Mouse (Mus musculus): ENCODE measurements around the gene Jade2. TPM values are rescaled to one million over a fixed set of nuclear protein-coding genes. Genes with fewer than 3 reads are reported as not detected.

Gene Jade2
- polyA plus RNA-seq, 1 experiment from 2014 or later: 0.35 TPM

GRCm38 (mm10) chr11:51820861-51821260 is 36.6 kb downstream of the Jade2 start:
- Histone ChIP-seq H3K27me3 (ENCODE audit: insufficient read depth, poor library complexity, severe bottlenecking) (no peaks in the 10 kb centered on the region), H3K4me1 (replicated peaks) (peaks cover 31% of the 10 kb centered on the region), H3K27ac (no peak overlapping the region), H3K4me3 (no peak overlapping the region), H3K36me3 (peaks cover 2% of the 10 kb centered on the region; the same call in 1 of the 2 replicates), H3K9me3 (no peaks in the 10 kb centered on the region)
- DNase-seq (ENCODE audit: low spot score): peak; percentile 77
- WGBS: 49% methylated on average over 11 of the region's 11 CpGs

GRCm38 (mm10) chr11:51819964-51820363 is 37.5 kb downstream of the Jade2 start:
- no peak overlapping the region for H3K4me3 ChIP-seq
- H3K27me3 ChIP-seq (ENCODE audit: insufficient read depth, poor library complexity, severe bottlenecking): no peaks in the 10 kb centered on the region
- H3K27ac ChIP-seq: no peak overlapping the region
- H3K36me3 ChIP-seq: no peaks in the 10 kb centered on the region
- peaks cover 31% of the 10 kb centered on the region for H3K4me1 ChIP-seq (replicated peaks)
- H3K9me3 ChIP-seq: no peaks in the 10 kb centered on the region
- WGBS: 74% methylated on average over 3 of the region's 3 CpGs
- peak; percentile 38 for DNase-seq (ENCODE audit: low spot score)

GRCm38 (mm10) chr11:51818837-51819236 is 38.6 kb downstream of the Jade2 start:
- 87% methylated on average over 4 of the region's 4 CpGs for WGBS
- H3K4me1 ChIP-seq (replicated peaks): peaks cover 26% of the 10 kb centered on the region
- H3K9me3 ChIP-seq: no peaks in the 10 kb centered on the region
- no peaks in the 10 kb centered on the region for H3K27me3 ChIP-seq (ENCODE audit: insufficient read depth, poor library complexity, severe bottlenecking)
- H3K4me3 ChIP-seq: no peak overlapping the region
- no peak for DNase-seq (ENCODE audit: low spot score)
- H3K36me3 ChIP-seq: no peaks in the 10 kb centered on the region
- no peak overlapping the region for H3K27ac ChIP-seq

GRCm38 (mm10) chr11:51817756-51818155 is 39.7 kb downstream of the Jade2 start:
- no peaks in the 10 kb centered on the region for H3K27me3 ChIP-seq (ENCODE audit: insufficient read depth, poor library complexity, severe bottlenecking)
- no peak overlapping the region for H3K27ac ChIP-seq
- 38% methylated on average over 6 of the region's 6 CpGs for WGBS
- peak; percentile 87 for DNase-seq (ENCODE audit: low spot score)
- H3K36me3 ChIP-seq: no peaks in the 10 kb centered on the region
- H3K9me3 ChIP-seq: no peaks in the 10 kb centered on the region
- H3K4me3 ChIP-seq: 0 out of 2 replicates have a peak overlapping the region, but pooled peaks have one; percentile 4
- peaks cover 17% of the 10 kb centered on the region for H3K4me1 ChIP-seq (replicated peaks)

GRCm38 (mm10) chr11:51812022-51812546 is 45.4 kb downstream of the Jade2 start:
- no peaks in the 10 kb centered on the region for H3K9me3 ChIP-seq
- no peak overlapping the region for H3K27ac ChIP-seq
- H3K27me3 ChIP-seq (ENCODE audit: insufficient read depth, poor library complexity, severe bottlenecking): no peaks in the 10 kb centered on the region
- H3K4me1 ChIP-seq (replicated peaks): 0 out of 2 replicates have a peak, but pooled peaks cover 5% of the 10 kb centered on the region
- 92% methylated on average over 8 of the region's 8 CpGs for WGBS
- no peaks in the 10 kb centered on the region for H3K36me3 ChIP-seq
- H3K4me3 ChIP-seq: no peak overlapping the region
- DNase-seq (ENCODE audit: low spot score): no peak

GRCm38 (mm10) chr11:51811230-51811629 is 46.2 kb downstream of the Jade2 start:
- no peak overlapping the region for H3K4me3 ChIP-seq
- no peaks in the 10 kb centered on the region for H3K27me3 ChIP-seq (ENCODE audit: insufficient read depth, poor library complexity, severe bottlenecking)
- no peaks in the 10 kb centered on the region for H3K9me3 ChIP-seq
- DNase-seq (ENCODE audit: low spot score): no peak
- no peaks in the 10 kb centered on the region for H3K36me3 ChIP-seq
- 87% methylated on average over 4 of the region's 4 CpGs for WGBS
- H3K27ac ChIP-seq: no peak overlapping the region
- 0 out of 2 replicates have a peak, but pooled peaks cover 4% of the 10 kb centered on the region for H3K4me1 ChIP-seq (replicated peaks)

- Histone ChIP-seq H3K9me3 (no peaks in the 10 kb centered on the region), H3K27me3 (ENCODE audit: insufficient read depth, poor library complexity, severe bottlenecking) (no peaks in the 10 kb centered on the region), H3K27ac (no peak overlapping the region), H3K4me3 (no peak overlapping the region), H3K36me3 (no peaks in the 10 kb centered on the region), H3K4me1 (replicated peaks) (peaks cover 6% of the 10 kb centered on the region)
- 65% methylated on average over 6 of the region's 6 CpGs for WGBS
- DNase-seq (ENCODE audit: low spot score): no peak
These were observed 47.7 kb downstream of the Jade2 start for GRCm38 (mm10) chr11:51809632-51810224.

- Histone ChIP-seq H3K4me3 (no peak overlapping the region), H3K27ac (no peak overlapping the region), H3K4me1 (replicated peaks) (peaks cover 6% of the 10 kb centered on the region), H3K27me3 (ENCODE audit: insufficient read depth, poor library complexity, severe bottlenecking) (no peaks in the 10 kb centered on the region), H3K36me3 (no peaks in the 10 kb centered on the region), H3K9me3 (no peaks in the 10 kb centered on the region)
- 55% methylated on average over 13 of the region's 13 CpGs for WGBS
- DNase-seq (ENCODE audit: low spot score): no peak
These were observed 50.2 kb downstream of the Jade2 start for GRCm38 (mm10) chr11:51807108-51807879.

GRCm38 (mm10) chr11:51805221-51805981 is 52.1 kb downstream of the Jade2 start:
- DNase-seq (ENCODE audit: low spot score): peak; percentile 61
- H3K4me3 ChIP-seq: peak overlapping the region; percentile 58
- H3K9me3 ChIP-seq: no peaks in the 10 kb centered on the region
- peaks cover 10% of the 10 kb centered on the region for H3K4me1 ChIP-seq (replicated peaks)
- H3K27me3 ChIP-seq (ENCODE audit: insufficient read depth, poor library complexity, severe bottlenecking): no peaks in the 10 kb centered on the region
- H3K27ac ChIP-seq: peak overlapping the region; percentile 81
- 17% methylated on average over 17 of the region's 17 CpGs for WGBS
- no peaks in the 10 kb centered on the region for H3K36me3 ChIP-seq

GRCm38 (mm10) chr11:51800634-51801325 is 56.7 kb downstream of the Jade2 start:
- DNase-seq (ENCODE audit: low spot score): no peak
- Histone ChIP-seq H3K4me3 (no peak overlapping the region), H3K27me3 (ENCODE audit: insufficient read depth, poor library complexity, severe bottlenecking) (no peaks in the 10 kb centered on the region), H3K36me3 (no peaks in the 10 kb centered on the region), H3K27ac (no peak overlapping the region), H3K4me1 (replicated peaks) (peaks cover 10% of the 10 kb centered on the region), H3K9me3 (no peaks in the 10 kb centered on the region)
- 48% methylated on average over 8 of the region's 8 CpGs for WGBS

- Histone ChIP-seq H3K27ac (no peak overlapping the region), H3K36me3 (peaks cover 20% of the 10 kb centered on the region), H3K4me1 (replicated peaks) (peaks cover 4% of the 10 kb centered on the region; the same call in 1 of the 2 replicates), H3K27me3 (ENCODE audit: insufficient read depth, poor library complexity, severe bottlenecking) (no peaks in the 10 kb centered on the region), H3K9me3 (no peaks in the 10 kb centered on the region), H3K4me3 (no peak overlapping the region)
- no peak for DNase-seq (ENCODE audit: low spot score)
- WGBS: 93% methylated on average over 4 of the region's 4 CpGs
These were observed 61.2 kb downstream of the Jade2 start for GRCm38 (mm10) chr11:51796272-51796671.

GRCm38 (mm10) chr11:51790662-51791061 is 66.8 kb downstream of the Jade2 start:
- H3K4me1 ChIP-seq (replicated peaks): no peaks in the 10 kb centered on the region
- H3K4me3 ChIP-seq: no peak overlapping the region
- WGBS: 96% methylated on average over 7 of the region's 7 CpGs
- no peak overlapping the region for H3K27ac ChIP-seq
- H3K36me3 ChIP-seq: peaks cover 72% of the 10 kb centered on the region
- peaks cover 3% of the 10 kb centered on the region; the same call in 1 of the 2 replicates for H3K9me3 ChIP-seq
- no peak for DNase-seq (ENCODE audit: low spot score)
- H3K27me3 ChIP-seq (ENCODE audit: insufficient read depth, poor library complexity, severe bottlenecking): no peaks in the 10 kb centered on the region

Data from hindbrain, embryonic 10.5 days (tissue).